Mouse (Mus musculus) CH12.LX (cell line): ENCODE results near the gene Pigk. TPM values are rescaled to one million over a fixed set of nuclear protein-coding genes. Genes with fewer than 3 reads are reported as not detected.

Experiments
- DNase-seq: peaks from one replicate; pipeline ENCODE4 v3.0.0-alpha.2; 2013; ENCODE audit errors: extremely low read depth
- H3K27ac ChIP-seq: 2 replicates; pipeline ENCODE4 v1.5.1; 2012; ENCODE audit warnings: low read depth, mild to moderate bottlenecking, control low read depth, moderate library complexity; ENCODE audit not compliant: insufficient read depth
- H3K27me3 ChIP-seq: replicated peaks from 2 replicates; pipeline ENCODE3; 2012; ENCODE audit warnings: inconsistent platforms
- H3K36me3 ChIP-seq, 2 experiments: replicated peaks in 1 of 2; 2 replicates each; pipeline versions ENCODE3 to v1.6.1; 2012; ENCODE audit warnings: inconsistent platforms in 1 of 2, low read length in 1 of 2, mild to moderate bottlenecking in 1 of 2, mixed read lengths in 1 of 2, moderate library complexity in 1 of 2; ENCODE audit not compliant: control insufficient read depth in 1 of 2, insufficient read depth in 1 of 2
- H3K4me1 ChIP-seq, 2 experiments: 2 replicates each; pipeline ENCODE4 v1.6.1; 2012; ENCODE audit warnings: inconsistent platforms in 1 of 2, moderate library complexity in 1 of 2; ENCODE audit not compliant: insufficient read depth in 2 of 2, control insufficient read depth in 1 of 2
- H3K4me2 ChIP-seq: 2 replicates; pipeline ENCODE4 v1.6.1; 2012; ENCODE audit warnings: low read depth, mild to moderate bottlenecking, control low read depth; ENCODE audit not compliant: poor library complexity, insufficient read depth, severe bottlenecking
- H3K4me3 ChIP-seq, 3 experiments: fragments of 150-350 bp in 1 of 3; sonication (generic) in 1 of 3; replicated peaks in 1 of 3; 2 replicates each; pipeline versions ENCODE3 to v1.5.1; 2011 to 2012; ENCODE audit warnings: low read depth in 2 of 3, low read length in 2 of 3, mild to moderate bottlenecking in 2 of 3, moderate library complexity in 2 of 3, control low read depth in 1 of 3, improper control_type of control experiment in 1 of 3, inconsistent platforms in 1 of 3, mixed read lengths in 1 of 3; ENCODE audit not compliant: poor library complexity in 1 of 3
- H3K79me2 ChIP-seq: replicated peaks from 2 replicates; pipeline ENCODE4 v1.6.1; 2012; ENCODE audit warnings: mild to moderate bottlenecking, moderate library complexity; ENCODE audit not compliant: control insufficient read depth, poor library complexity, insufficient read depth, severe bottlenecking; ENCODE audit errors: extremely low read depth
- H3K9ac ChIP-seq: 2 replicates; pipeline ENCODE4 v1.6.1; 2012; ENCODE audit warnings: low read depth, mild to moderate bottlenecking, control low read depth, moderate library complexity; ENCODE audit not compliant: insufficient read depth
- H3K9me3 ChIP-seq: replicated peaks from 2 replicates; pipeline ENCODE3; 2012; ENCODE audit warnings: low read length, inconsistent platforms, mixed read lengths
- BHLHE40 ChIP-seq: IDR thresholded peaks from 2 replicates; pipeline ENCODE4 v1.6.1; 2011; ENCODE audit warnings: mild to moderate bottlenecking, low read depth, low read length, improper control_type of control experiment
- CTCF ChIP-seq, 2 experiments: IDR thresholded peaks in 1 of 2; conservative IDR thresholded peaks in 1 of 2; 2 replicates each; pipeline ENCODE4 v1.5.1; 2011 to 2012; ENCODE audit warnings: low read depth in 2 of 2, low read length in 2 of 2, improper control_type of control experiment in 1 of 2, inconsistent platforms in 1 of 2, mild to moderate bottlenecking in 1 of 2, moderate library complexity in 1 of 2
- E2F4 ChIP-seq: IDR thresholded peaks from 2 replicates; pipeline ENCODE4 v1.6.1; 2011; ENCODE audit warnings: low read depth, low read length, improper control_type of control experiment; ENCODE audit not compliant: insufficient replicate concordance
- EP300 ChIP-seq: IDR thresholded peaks from 2 replicates; pipeline ENCODE4 v1.6.1; 2011; ENCODE audit warnings: low read length, improper control_type of control experiment
- JUND ChIP-seq: conservative IDR thresholded peaks from 2 replicates; pipeline ENCODE4 v1.6.1; 2011; ENCODE audit warnings: low read depth, low read length, improper control_type of control experiment
- MAX ChIP-seq: IDR thresholded peaks from 2 replicates; pipeline ENCODE4 v1.6.1; 2011; ENCODE audit warnings: low read length, improper control_type of control experiment
- MAZ ChIP-seq: IDR thresholded peaks from 2 replicates; pipeline ENCODE4 v1.6.1; 2012; ENCODE audit warnings: low read depth, mild to moderate bottlenecking, inconsistent platforms, low read length, improper control_type of control experiment, moderate library complexity
- MEF2A ChIP-seq: IDR thresholded peaks from 2 replicates; pipeline ENCODE4 v1.6.1; 2014; ENCODE audit warnings: low read depth, mild to moderate bottlenecking, inconsistent platforms, low read length, improper control_type of control experiment, borderline replicate concordance
- MXI1 ChIP-seq: IDR thresholded peaks from 2 replicates; pipeline ENCODE4 v1.6.1; 2011; ENCODE audit warnings: mild to moderate bottlenecking, low read depth, low read length, improper control_type of control experiment
- NELFE ChIP-seq: IDR thresholded peaks from 2 replicates; pipeline ENCODE4 v1.6.1; 2011; ENCODE audit warnings: low read depth, low read length, improper control_type of control experiment
- NRF1 ChIP-seq: IDR thresholded peaks from 2 replicates; pipeline ENCODE4 v1.6.1; 2014; ENCODE audit warnings: low read depth, mild to moderate bottlenecking, inconsistent platforms, low read length, improper control_type of control experiment, moderate library complexity
- SIN3A ChIP-seq: IDR thresholded peaks from 2 replicates; pipeline ENCODE4 v1.6.1; 2012; ENCODE audit warnings: low read length, improper control_type of control experiment, inconsistent platforms
- TCF12 ChIP-seq: IDR thresholded peaks from 2 replicates; pipeline ENCODE4 v1.6.1; 2014; ENCODE audit warnings: low read depth, mild to moderate bottlenecking, inconsistent platforms, low read length, improper control_type of control experiment
- UBTF ChIP-seq: IDR thresholded peaks from 2 replicates; pipeline ENCODE4 v1.6.1; 2012; ENCODE audit warnings: low read depth, mild to moderate bottlenecking, inconsistent platforms, low read length, improper control_type of control experiment, moderate library complexity
- dilution Hi-C: fragments of 300-500 bp; cut with MboI; formaldehyde crosslinking; loops from 2 replicates; pipeline ENCODE4 v1.14.3; 2020; ENCODE audit warnings: low sequenced_read_pairs; ENCODE audit not compliant: extremely low pct_unique_long_range_greater_than_20kb, extremely low pct_ligation_motif_present
- in situ Hi-C: fragments of 300-500 bp; cut with MboI; formaldehyde crosslinking; loops from 3 replicates; pipeline ENCODE4 v1.14.3; 2019; ENCODE audit warnings: low sequenced_read_pairs, low pct_ligation_motif_present, low pct_unique_long_range_greater_than_20kb, mixed read lengths
- polyA plus RNA-seq: library from polyadenylated mRNA; unstranded; fragments of >175 nt; gene quantifications from 2 replicates; pipeline ENCODE4 v1.2.1, GENCODE M21; 2012; ENCODE audit warnings: low read depth; ENCODE audit not compliant: insufficient read length
- total RNA-seq, 2 experiments: library from RNA; depleted of rRNA; stranded (reverse); fragments of 300-350 nt in 1 of 2; fragments of >200 nt in 1 of 2; gene quantifications; 2 replicates each; pipeline ENCODE4 v1.2.3; 2012 to 2014

The Pigk gene
- total and polyA plus RNA-seq, 3 experiments: 56.4 to 79.3 (median 67.5) TPM

GRCm38 (mm10) chr3:152912216-152913101, 198.6 kb downstream of the Pigk start (continued):
- TF ChIP-seq NRF1: peak; percentile 13; the same call in 1 of the 2 replicates
- TF ChIP-seq TCF12: peak; percentile 92
- peak; percentile 92; the same call in 1 of the 2 replicates for TF ChIP-seq MAZ
- peak; percentile 90 for TF ChIP-seq EP300
- no peak; the same call in none of the 2 replicates for TF ChIP-seq NELFE
- TF ChIP-seq MEF2A: peak; percentile 93
- TF ChIP-seq CTCF (conservative IDR thresholded peaks at IDR 0.05 in 1 of 2, IDR thresholded peaks at IDR 0.05 in 1 of 2; ENCODE audit: low read depth in 2 of 2, low read length in 2 of 2): no peak
- TF ChIP-seq SIN3A: peak; percentile 75
- TF ChIP-seq JUND: peak; percentile 65
- peak; percentile 99 for TF ChIP-seq MAX

GRCm38 (mm10) chr3:152913150-152913549, 199.2 kb downstream of the Pigk start:
- H3K9me3 ChIP-seq: no peaks in the 10 kb centered on the region
- H3K79me2 ChIP-seq: no peaks in the 10 kb centered on the region
- peak overlapping the region; percentile 97 for H3K4me2 ChIP-seq
- H3K27me3 ChIP-seq: no peaks in the 10 kb centered on the region
- no peak for TF ChIP-seq BHLHE40
- TF ChIP-seq MXI1: 0 out of 2 replicates have a peak, but pooled peaks have one; percentile 7
- H3K9ac ChIP-seq: peak overlapping the region; percentile 57
- in situ Hi-C loops: no loop called here
- H3K36me3 ChIP-seq: no peaks in the 10 kb centered on the region
- dilution Hi-C loops: no loop called here
- H3K27ac ChIP-seq: peak overlapping the region; percentile 50
- no peak for DNase-seq
- peak overlapping the region; percentile 8 to 42 (median 25) for H3K4me3 ChIP-seq
- H3K4me1 ChIP-seq: peaks cover 17 to 38% of the 10 kb centered on the region in 2 experiments

GRCm38 (mm10) chr3:152913625-152914024, 199.7 kb downstream of the Pigk start:
- Histone ChIP-seq H3K4me1 (peaks cover 15 to 38% of the 10 kb centered on the region in 2 experiments; a peak in 3 of 4 replicates), H3K79me2 (no peaks in the 10 kb centered on the region), H3K9me3 (no peaks in the 10 kb centered on the region), H3K27me3 (no peaks in the 10 kb centered on the region), H3K36me3 (no peaks in the 10 kb centered on the region), H3K27ac (no peak overlapping the region), H3K9ac (peak overlapping the region; percentile 57; the same call in 1 of the 2 replicates), H3K4me3 (no peak overlapping the region), H3K4me2 (peak overlapping the region; percentile 97)
- dilution Hi-C loops (no loop called here), in situ Hi-C loops (no loop called here)
- DNase-seq: no peak
- TF ChIP-seq UBTF: no peak
- TF ChIP-seq MAZ: no peak
- 0 out of 2 replicates have a peak, but pooled peaks have one; percentile 58 for TF ChIP-seq E2F4
